Mouse (Mus musculus): ENCODE data around the gene Cdipt. TPM values are rescaled to one million over a fixed set of nuclear protein-coding genes. Genes with fewer than 3 reads are reported as not detected.
A peak's percentile ranks its signal among the peaks of the same experiment; 100 is the strongest.

Cdipt gene
- 92.4 and 96.0 TPM in 2 replicates for polyA plus RNA-seq (2014; fragmentation: Nextera tagmentation; extraction: Ambion mirVana)

DNA sequence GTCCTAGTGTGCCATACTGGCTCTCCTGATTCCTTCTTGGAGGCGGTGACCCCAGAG lies at the start of gene Cdipt:
Gene Cdipt (plus strand): TSS at position 22 of the 57 bp plus-strand sequence.
- WGBS: 0% methylated on average over 1 of the region's 1 CpGs
- H3K9ac ChIP-seq (ENCODE audit: low read length): peak within 1 kb of the TSS; percentile 98
- no peaks in the 10 kb centered on the region for H3K9me3 ChIP-seq (replicated peaks; ENCODE audit: control insufficient read depth, low read length)
- peak within 1 kb of the TSS; percentile 97 for H3K27ac ChIP-seq (ENCODE audit: low read depth, low read length)
- H3K4me2 ChIP-seq (ENCODE audit: low read length): peak within 1 kb of the TSS; percentile 57
- no peak for DNase-seq (ENCODE audit: low spot score)
- peaks cover 30% of the 10 kb centered on the region for H3K36me3 ChIP-seq (ENCODE audit: control insufficient read depth, insufficient read depth, low read length)
- peaks cover 7% of the 10 kb centered on the region for H3K4me1 ChIP-seq (ENCODE audit: control insufficient read depth, insufficient read depth, low read length)
- H3K27me3 ChIP-seq (replicated peaks; ENCODE audit: control insufficient read depth, insufficient read depth, low read length): no peaks in the 10 kb centered on the region
- H3K4me3 ChIP-seq (ENCODE audit: low read depth, low read length): peak within 1 kb of the TSS; percentile 100
- no peak for ATAC-seq

DNA sequence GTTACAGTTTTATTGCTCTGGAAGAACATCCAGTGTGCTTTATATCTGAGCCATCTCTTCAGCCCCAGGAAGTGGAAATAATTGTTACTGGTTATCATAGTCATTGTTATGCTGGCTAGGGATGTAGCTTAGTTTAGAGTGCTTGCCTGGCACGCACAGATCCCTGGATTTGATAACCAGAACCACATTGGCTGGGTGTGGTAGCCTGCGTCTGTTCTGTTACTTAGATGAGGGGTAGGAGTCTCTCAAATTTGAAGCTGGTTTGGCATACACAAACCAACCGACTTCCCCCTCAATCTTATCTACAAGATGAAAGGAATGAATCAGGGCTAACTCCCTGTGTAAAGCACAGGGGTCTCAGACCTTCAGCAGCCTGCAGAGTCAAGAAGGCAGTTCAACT lies 49.4 kb upstream of the Cdipt start:
- peaks cover 8% of the 10 kb centered on the region for H3K36me3 ChIP-seq (ENCODE audit: control insufficient read depth, insufficient read depth, low read length)
- peaks cover 15% of the 10 kb centered on the region for H3K4me1 ChIP-seq (ENCODE audit: control insufficient read depth, insufficient read depth, low read length)
- H3K9ac ChIP-seq (ENCODE audit: low read length): no peak overlapping the region
- H3K27ac ChIP-seq (ENCODE audit: low read depth, low read length): no peak overlapping the region
- 70% methylated on average over 3 of the region's 3 CpGs for WGBS
- H3K27me3 ChIP-seq (replicated peaks; ENCODE audit: control insufficient read depth, insufficient read depth, low read length): no peaks in the 10 kb centered on the region
- no peak for ATAC-seq
- no peak overlapping the region for H3K4me2 ChIP-seq (ENCODE audit: low read length)
- H3K4me3 ChIP-seq (ENCODE audit: low read depth, low read length): no peak overlapping the region
- no peaks in the 10 kb centered on the region for H3K9me3 ChIP-seq (replicated peaks; ENCODE audit: control insufficient read depth, low read length)
- no peak for DNase-seq (ENCODE audit: low spot score)

DNA sequence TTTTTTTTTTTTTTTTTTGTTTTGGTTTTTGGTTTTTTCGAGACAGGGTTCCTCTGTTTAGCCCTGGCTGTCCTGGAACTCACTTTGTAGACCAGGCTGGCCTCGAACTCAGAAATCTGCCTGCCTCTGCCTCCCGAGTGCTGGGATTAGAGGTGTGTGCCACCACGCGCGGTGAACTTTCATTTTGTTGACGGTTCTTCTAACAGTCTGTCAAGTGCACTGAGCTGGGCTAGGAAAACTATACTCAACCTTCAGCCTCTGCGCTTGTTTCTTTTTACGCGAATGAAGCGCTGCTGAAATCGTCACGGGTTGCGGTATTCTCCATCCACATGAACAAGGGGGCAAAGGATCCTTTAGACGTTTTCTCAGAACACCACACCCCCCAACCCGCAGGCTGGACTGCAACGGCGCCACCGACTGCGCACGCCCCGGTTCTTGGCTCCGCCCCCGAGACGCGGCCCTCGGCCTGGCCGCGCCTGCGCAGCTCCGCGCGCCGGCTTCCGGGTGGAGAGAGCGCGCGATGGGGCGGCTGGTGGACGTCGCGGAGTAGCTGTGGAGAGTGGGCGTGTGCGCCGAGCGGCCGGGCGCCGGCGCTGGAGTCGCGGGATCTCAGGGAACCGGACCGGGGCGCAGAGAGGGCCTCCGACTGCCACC lies 47.2 kb upstream of the Cdipt start, which contains the start of gene Kctd13:
Gene Kctd13 (plus strand): TSS at position 496 of the 654 bp plus-strand sequence.
- peak within 1 kb of the TSS; percentile 84 for H3K9ac ChIP-seq (ENCODE audit: low read length)
- no peaks in the 10 kb centered on the region for H3K9me3 ChIP-seq (replicated peaks; ENCODE audit: control insufficient read depth, low read length)
- H3K27me3 ChIP-seq (replicated peaks; ENCODE audit: control insufficient read depth, insufficient read depth, low read length): no peaks in the 10 kb centered on the region
- H3K4me1 ChIP-seq (ENCODE audit: control insufficient read depth, insufficient read depth, low read length): peaks cover 9% of the 10 kb centered on the region
- peak within 1 kb of the TSS; percentile 60; the same call in 1 of the 2 replicates for H3K27ac ChIP-seq (ENCODE audit: low read depth, low read length)
- peak within 1 kb of the TSS; percentile 89 for H3K4me2 ChIP-seq (ENCODE audit: low read length)
- ATAC-seq (peak; percentile 98), DNase-seq (ENCODE audit: low spot score) (peak; percentile 93)
- H3K36me3 ChIP-seq (ENCODE audit: control insufficient read depth, insufficient read depth, low read length): peaks cover 20% of the 10 kb centered on the region
- WGBS: 4% methylated on average over 54 of the region's 56 CpGs
- H3K4me3 ChIP-seq (ENCODE audit: low read depth, low read length): peak within 1 kb of the TSS; percentile 86

DNA sequence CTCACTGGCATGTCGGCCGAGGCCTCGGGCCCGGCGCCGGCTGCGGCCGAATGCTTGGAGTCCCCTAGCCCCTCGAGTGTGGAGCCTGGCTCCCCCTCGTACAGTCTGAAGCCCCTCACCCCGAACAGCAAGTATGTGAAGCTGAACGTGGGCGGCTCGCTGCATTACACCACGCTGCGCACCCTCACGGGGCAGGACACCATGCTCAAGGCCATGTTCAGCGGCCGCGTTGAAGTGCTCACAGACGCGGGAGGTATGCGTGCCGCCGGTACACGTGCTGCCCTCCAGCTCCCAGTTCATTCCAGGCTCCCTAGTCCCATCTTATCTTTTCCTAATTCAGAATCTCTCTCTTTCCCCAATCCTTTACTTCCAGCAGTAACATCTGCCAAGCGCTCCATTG lies 46.7 kb upstream of the Cdipt start:
- under 1% methylated on average over 27 of the region's 27 CpGs for WGBS
- Histone ChIP-seq H3K27me3 (replicated peaks; ENCODE audit: control insufficient read depth, insufficient read depth, low read length) (no peaks in the 10 kb centered on the region), H3K9ac (ENCODE audit: low read length) (peak overlapping the region; percentile 84), H3K4me2 (ENCODE audit: low read length) (peak overlapping the region; percentile 89), H3K36me3 (ENCODE audit: control insufficient read depth, insufficient read depth, low read length) (peaks cover 20% of the 10 kb centered on the region), H3K9me3 (replicated peaks; ENCODE audit: control insufficient read depth, low read length) (no peaks in the 10 kb centered on the region), H3K4me3 (ENCODE audit: low read depth, low read length) (peak overlapping the region; percentile 86), H3K4me1 (ENCODE audit: control insufficient read depth, insufficient read depth, low read length) (peaks cover 9% of the 10 kb centered on the region), H3K27ac (ENCODE audit: low read depth, low read length) (peak overlapping the region; percentile 60; the same call in 1 of the 2 replicates)
- ATAC-seq: peak; percentile 79
- no peak for DNase-seq (ENCODE audit: low spot score)

DNA sequence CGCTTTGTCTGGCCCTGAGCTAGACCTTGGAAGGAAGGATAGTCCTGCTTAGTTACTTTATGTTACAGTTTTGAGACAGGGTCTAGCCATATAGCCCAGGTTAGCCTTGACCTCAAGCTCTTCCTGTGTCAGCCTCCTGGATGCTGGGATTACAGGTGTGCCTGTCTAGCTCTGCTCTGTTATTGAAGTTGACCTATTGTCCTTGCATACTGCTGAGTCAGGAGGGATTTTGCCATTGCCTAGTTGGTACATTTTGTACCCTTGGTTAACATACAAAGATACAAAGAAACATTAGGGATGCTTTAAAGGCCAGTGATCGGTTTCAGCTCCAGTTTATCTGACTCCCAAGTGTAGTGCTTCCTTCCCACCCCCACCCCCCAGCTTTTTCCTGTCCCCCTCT lies 43.1 kb upstream of the Cdipt start:
- Histone ChIP-seq H3K27ac (ENCODE audit: low read depth, low read length) (no peak overlapping the region), H3K4me3 (ENCODE audit: low read depth, low read length) (no peak overlapping the region), H3K9ac (ENCODE audit: low read length) (no peak overlapping the region), H3K27me3 (replicated peaks; ENCODE audit: control insufficient read depth, insufficient read depth, low read length) (no peaks in the 10 kb centered on the region), H3K9me3 (replicated peaks; ENCODE audit: control insufficient read depth, low read length) (no peaks in the 10 kb centered on the region), H3K4me1 (ENCODE audit: control insufficient read depth, insufficient read depth, low read length) (peaks cover 9% of the 10 kb centered on the region), H3K36me3 (ENCODE audit: control insufficient read depth, insufficient read depth, low read length) (peaks cover 41% of the 10 kb centered on the region), H3K4me2 (ENCODE audit: low read length) (no peak overlapping the region)
- 87% methylated on average over 2 of the region's 2 CpGs for whole genome bisulfite sequencing
- DNase-seq (ENCODE audit: low spot score) (no peak), ATAC-seq (no peak)

DNA sequence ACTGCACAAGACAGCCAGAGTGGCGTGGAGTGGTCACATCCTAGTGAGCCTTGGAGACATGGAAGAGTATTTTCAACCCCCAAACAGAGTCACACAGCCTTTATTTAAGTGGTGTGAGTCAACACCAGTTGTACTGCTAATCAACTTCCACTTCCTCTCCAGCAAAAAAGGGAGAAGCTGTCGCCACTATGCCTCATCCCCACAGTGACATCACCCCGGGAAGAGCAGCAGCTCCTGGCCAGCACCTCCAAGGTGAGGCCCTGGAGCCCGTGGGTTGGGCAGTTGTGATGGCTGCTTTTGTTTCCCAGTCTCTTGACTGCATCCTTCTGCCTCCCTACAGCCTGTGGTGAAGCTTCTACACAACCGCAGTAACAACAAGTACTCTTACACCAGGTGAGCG lies 34.5 kb upstream of the Cdipt start:
- DNase-seq (ENCODE audit: low spot score): no peak
- 43% methylated on average over 6 of the region's 6 CpGs for WGBS
- peaks cover 56% of the 10 kb centered on the region for H3K36me3 ChIP-seq (ENCODE audit: control insufficient read depth, insufficient read depth, low read length)

DNA sequence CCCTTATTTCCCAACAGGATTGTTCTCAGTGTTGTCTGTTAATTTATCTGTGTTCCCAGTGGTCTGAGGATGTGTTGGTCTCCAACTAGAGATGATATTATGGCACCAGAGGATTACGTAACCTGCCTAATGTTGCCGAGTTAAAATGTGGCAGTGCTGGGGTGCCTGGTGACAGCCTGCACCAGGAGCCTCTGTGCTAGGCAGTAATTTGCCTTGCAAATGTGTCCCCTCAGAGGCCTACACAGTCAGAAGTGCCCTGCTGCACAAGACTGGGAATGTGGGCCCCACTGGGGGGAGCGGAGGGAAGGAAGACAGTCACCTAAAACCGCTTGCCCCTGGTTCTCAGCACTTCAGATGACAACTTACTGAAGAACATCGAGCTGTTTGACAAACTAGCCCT lies 33.9 kb upstream of the Cdipt start:
- Histone ChIP-seq H3K4me2 (ENCODE audit: low read length) (no peak overlapping the region), H3K4me1 (ENCODE audit: control insufficient read depth, insufficient read depth, low read length) (no peaks in the 10 kb centered on the region), H3K9ac (ENCODE audit: low read length) (no peak overlapping the region), H3K4me3 (ENCODE audit: low read depth, low read length) (no peak overlapping the region), H3K27me3 (replicated peaks; ENCODE audit: control insufficient read depth, insufficient read depth, low read length) (no peaks in the 10 kb centered on the region), H3K36me3 (ENCODE audit: control insufficient read depth, insufficient read depth, low read length) (peaks cover 59% of the 10 kb centered on the region), H3K9me3 (replicated peaks; ENCODE audit: control insufficient read depth, low read length) (no peaks in the 10 kb centered on the region), H3K27ac (ENCODE audit: low read depth, low read length) (no peak overlapping the region)
- whole genome bisulfite sequencing: 57% methylated on average over 5 of the region's 5 CpGs
- DNase-seq (ENCODE audit: low spot score): no peak
- ATAC-seq: 0 out of 2 replicates have a peak, but pooled peaks have one; percentile 29

More for the DNA sequence above, 34.5 kb upstream of the Cdipt start:
- ATAC-seq: no peak
- Histone ChIP-seq H3K4me1 (ENCODE audit: control insufficient read depth, insufficient read depth, low read length) (no peaks in the 10 kb centered on the region), H3K27me3 (replicated peaks; ENCODE audit: control insufficient read depth, insufficient read depth, low read length) (no peaks in the 10 kb centered on the region), H3K9me3 (replicated peaks; ENCODE audit: control insufficient read depth, low read length) (no peaks in the 10 kb centered on the region), H3K9ac (ENCODE audit: low read length) (no peak overlapping the region), H3K4me2 (ENCODE audit: low read length) (no peak overlapping the region), H3K27ac (ENCODE audit: low read depth, low read length) (no peak overlapping the region), H3K4me3 (ENCODE audit: low read depth, low read length) (no peak overlapping the region)

DNA sequence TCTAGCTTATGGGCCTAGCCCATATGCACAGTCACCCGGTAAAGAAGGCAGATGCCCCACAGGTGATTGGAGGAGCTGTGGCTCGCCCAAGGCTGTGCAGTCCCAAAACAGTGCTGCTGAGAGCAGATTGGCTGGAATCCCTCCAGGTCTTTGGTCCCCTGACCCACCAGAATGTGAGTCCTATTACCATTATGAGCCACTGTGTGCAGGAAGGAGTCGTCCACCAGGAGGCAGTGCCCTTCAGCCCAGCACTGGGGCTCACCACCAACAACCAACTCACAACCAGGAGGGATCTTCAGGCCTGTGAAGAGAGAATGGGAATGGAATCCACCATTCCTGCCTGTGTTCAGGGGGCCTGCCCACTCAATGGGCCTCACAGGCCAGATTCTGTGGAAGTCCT lies 29.2 kb upstream of the Cdipt start:
- Histone ChIP-seq H3K9me3 (replicated peaks; ENCODE audit: control insufficient read depth, low read length) (no peaks in the 10 kb centered on the region), H3K4me3 (ENCODE audit: low read depth, low read length) (no peak overlapping the region), H3K36me3 (ENCODE audit: control insufficient read depth, insufficient read depth, low read length) (peaks cover 31% of the 10 kb centered on the region), H3K4me2 (ENCODE audit: low read length) (no peak overlapping the region), H3K27ac (ENCODE audit: low read depth, low read length) (no peak overlapping the region), H3K27me3 (replicated peaks; ENCODE audit: control insufficient read depth, insufficient read depth, low read length) (no peaks in the 10 kb centered on the region), H3K4me1 (ENCODE audit: control insufficient read depth, insufficient read depth, low read length) (peaks cover 2% of the 10 kb centered on the region; the same call in 1 of the 2 replicates), H3K9ac (ENCODE audit: low read length) (0 out of 2 replicates have a peak overlapping the region, but pooled peaks have one; percentile 17)
- ATAC-seq (no peak), DNase-seq (ENCODE audit: low spot score) (peak; percentile 33)
- 39% methylated on average over 3 of the region's 3 CpGs for WGBS

DNA sequence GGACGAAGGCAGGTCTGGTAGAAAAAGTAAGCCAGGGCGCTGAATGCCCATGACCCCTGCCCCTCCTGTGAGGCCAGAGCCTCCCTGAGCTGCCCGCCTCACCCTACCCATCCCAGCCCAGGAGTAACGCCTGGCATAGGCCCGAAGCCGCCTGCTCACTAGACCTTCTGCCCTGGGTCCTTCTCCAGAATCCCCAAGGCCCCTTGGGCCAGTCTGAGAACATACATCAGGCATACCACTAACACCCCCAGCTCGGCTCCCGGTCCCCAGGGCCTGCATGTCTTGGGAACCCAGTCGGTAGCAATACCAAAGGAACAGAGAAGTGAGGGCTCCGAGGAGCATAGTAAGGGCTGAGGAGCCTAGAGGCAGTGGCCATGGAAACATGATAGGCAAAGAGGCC lies 27.1 kb upstream of the Cdipt start:
- H3K4me1 ChIP-seq (ENCODE audit: control insufficient read depth, insufficient read depth, low read length): peaks cover 13% of the 10 kb centered on the region
- DNase-seq (ENCODE audit: low spot score) (no peak), ATAC-seq (no peak)
- peak overlapping the region; percentile 80 for H3K9ac ChIP-seq (ENCODE audit: low read length)
- H3K27me3 ChIP-seq (replicated peaks; ENCODE audit: control insufficient read depth, insufficient read depth, low read length): no peaks in the 10 kb centered on the region
- peak overlapping the region; percentile 83; the same call in 1 of the 2 replicates for H3K27ac ChIP-seq (ENCODE audit: low read depth, low read length)
- 79% methylated on average over 10 of the region's 10 CpGs for WGBS
- H3K4me3 ChIP-seq (ENCODE audit: low read depth, low read length): peak overlapping the region; percentile 57
- no peaks in the 10 kb centered on the region for H3K9me3 ChIP-seq (replicated peaks; ENCODE audit: control insufficient read depth, low read length)
- H3K36me3 ChIP-seq (ENCODE audit: control insufficient read depth, insufficient read depth, low read length): peaks cover 21% of the 10 kb centered on the region
- H3K4me2 ChIP-seq (ENCODE audit: low read length): peak overlapping the region; percentile 99
